Mouse (Mus musculus): Measurements from ENCODE around the gene Rpl22. TPM values are rescaled to one million over a fixed set of nuclear protein-coding genes. Genes with fewer than 3 reads are reported as not detected.

Gene Rpl22
- polyA plus RNA-seq, 1 experiment from 2014 or later: 276 TPM

GRCm38 (mm10) chr4:152351422-152352305, 26.1 kb downstream of the Rpl22 start:
- Histone ChIP-seq H3K9ac (ENCODE audit: low read length) (no peak overlapping the region), H3K36me3 (ENCODE audit: control insufficient read depth, insufficient read depth, low read length) (no peaks in the 10 kb centered on the region), H3K27ac (replicated peaks in 1 of 2; ENCODE audit: control insufficient read depth in 1 of 2, insufficient read depth in 1 of 2, low read depth in 2 of 2, low read length in 2 of 2) (no peak overlapping the region), H3K4me2 (ENCODE audit: low read length) (no peak overlapping the region), H3K4me1 (ENCODE audit: control insufficient read depth in 2 of 2, insufficient read depth in 2 of 2, low read length in 2 of 2) (no peaks in the 10 kb centered on the region), H3K9me3 (ENCODE audit: control insufficient read depth, low read length) (no peaks in the 10 kb centered on the region), H3K4me3 (ENCODE audit: control insufficient read depth in 1 of 2, insufficient read depth in 1 of 2, low read depth in 1 of 2, low read length in 2 of 2) (no peak overlapping the region), H3K27me3 (ENCODE audit: control insufficient read depth, insufficient read depth, low read length) (peaks cover 56% of the 10 kb centered on the region)
- WGBS: 12% methylated on average over 14 of the region's 14 CpGs
- ATAC-seq (ENCODE audit: insufficient number of reproducible peaks, insufficient read depth, low FRiP score, low read depth): no peak

- no peak for ATAC-seq (ENCODE audit: insufficient number of reproducible peaks, insufficient read depth, low FRiP score, low read depth)
- H3K27me3 ChIP-seq (ENCODE audit: control insufficient read depth, insufficient read depth, low read length): peaks cover 40% of the 10 kb centered on the region
- no peak overlapping the region for H3K4me3 ChIP-seq (ENCODE audit: control insufficient read depth in 1 of 2, insufficient read depth in 1 of 2, low read depth in 1 of 2, low read length in 2 of 2)
- no peaks in the 10 kb centered on the region for H3K9me3 ChIP-seq (ENCODE audit: control insufficient read depth, low read length)
- 73% methylated on average over 14 of the region's 14 CpGs for WGBS
- H3K36me3 ChIP-seq (ENCODE audit: control insufficient read depth, insufficient read depth, low read length): no peaks in the 10 kb centered on the region
- H3K9ac ChIP-seq (ENCODE audit: low read length): no peak overlapping the region
- no peak overlapping the region for H3K4me2 ChIP-seq (ENCODE audit: low read length)
- H3K27ac ChIP-seq (replicated peaks in 1 of 2; ENCODE audit: control insufficient read depth in 1 of 2, insufficient read depth in 1 of 2, low read depth in 2 of 2, low read length in 2 of 2): no peak overlapping the region
- H3K4me1 ChIP-seq (ENCODE audit: control insufficient read depth in 2 of 2, insufficient read depth in 2 of 2, low read length in 2 of 2): no peaks in the 10 kb centered on the region
These were observed 28.5 kb downstream of the Rpl22 start for GRCm38 (mm10) chr4:152353886-152354637.

GRCm38 (mm10) chr4:152355672-152356071, 30.1 kb downstream of the Rpl22 start:
- 61% methylated on average over 7 of the region's 7 CpGs for WGBS
- Histone ChIP-seq H3K36me3 (ENCODE audit: control insufficient read depth, insufficient read depth, low read length) (no peaks in the 10 kb centered on the region), H3K4me3 (ENCODE audit: control insufficient read depth in 1 of 2, insufficient read depth in 1 of 2, low read depth in 1 of 2, low read length in 2 of 2) (no peak overlapping the region), H3K4me2 (ENCODE audit: low read length) (no peak overlapping the region), H3K9me3 (ENCODE audit: control insufficient read depth, low read length) (no peaks in the 10 kb centered on the region), H3K27ac (replicated peaks in 1 of 2; ENCODE audit: control insufficient read depth in 1 of 2, insufficient read depth in 1 of 2, low read depth in 2 of 2, low read length in 2 of 2) (no peak overlapping the region), H3K4me1 (ENCODE audit: control insufficient read depth in 2 of 2, insufficient read depth in 2 of 2, low read length in 2 of 2) (peaks cover 0 to 2% of the 10 kb centered on the region in 2 experiments; a peak in 2 of 4 replicates), H3K9ac (ENCODE audit: low read length) (no peak overlapping the region), H3K27me3 (ENCODE audit: control insufficient read depth, insufficient read depth, low read length) (peaks cover 39% of the 10 kb centered on the region)
- no peak for ATAC-seq (ENCODE audit: insufficient number of reproducible peaks, insufficient read depth, low FRiP score, low read depth)

GRCm38 (mm10) chr4:152359700-152360099, 34.2 kb downstream of the Rpl22 start:
- no peak for ATAC-seq (ENCODE audit: insufficient number of reproducible peaks, insufficient read depth, low FRiP score, low read depth)

GRCm38 (mm10) chr4:152360855-152361254, 35.3 kb downstream of the Rpl22 start:
- Histone ChIP-seq H3K4me3 (ENCODE audit: control insufficient read depth in 1 of 2, insufficient read depth in 1 of 2, low read depth in 1 of 2, low read length in 2 of 2) (no peak overlapping the region), H3K27ac (replicated peaks in 1 of 2; ENCODE audit: control insufficient read depth in 1 of 2, insufficient read depth in 1 of 2, low read depth in 2 of 2, low read length in 2 of 2) (no peak overlapping the region), H3K9me3 (ENCODE audit: control insufficient read depth, low read length) (no peaks in the 10 kb centered on the region), H3K9ac (ENCODE audit: low read length) (no peak overlapping the region), H3K36me3 (ENCODE audit: control insufficient read depth, insufficient read depth, low read length) (no peaks in the 10 kb centered on the region), H3K4me2 (ENCODE audit: low read length) (peak overlapping the region; percentile 28), H3K27me3 (ENCODE audit: control insufficient read depth, insufficient read depth, low read length) (peaks cover 32% of the 10 kb centered on the region), H3K4me1 (ENCODE audit: control insufficient read depth in 2 of 2, insufficient read depth in 2 of 2, low read length in 2 of 2) (peaks cover 0 to 5% of the 10 kb centered on the region in 2 experiments; a peak in 2 of 4 replicates)
- ATAC-seq (ENCODE audit: insufficient number of reproducible peaks, insufficient read depth, low FRiP score, low read depth): no peak
- WGBS: 1% methylated on average over 24 of the region's 24 CpGs

More at GRCm38 (mm10) chr4:152359700-152360099, 34.2 kb downstream of the Rpl22 start:
- Histone ChIP-seq H3K27ac (replicated peaks in 1 of 2; ENCODE audit: control insufficient read depth in 1 of 2, insufficient read depth in 1 of 2, low read depth in 2 of 2, low read length in 2 of 2) (no peak overlapping the region), H3K9me3 (ENCODE audit: control insufficient read depth, low read length) (no peaks in the 10 kb centered on the region), H3K36me3 (ENCODE audit: control insufficient read depth, insufficient read depth, low read length) (no peaks in the 10 kb centered on the region), H3K4me1 (ENCODE audit: control insufficient read depth in 2 of 2, insufficient read depth in 2 of 2, low read length in 2 of 2) (peaks cover 0 to 5% of the 10 kb centered on the region in 2 experiments; a peak in 2 of 4 replicates), H3K27me3 (ENCODE audit: control insufficient read depth, insufficient read depth, low read length) (peaks cover 33% of the 10 kb centered on the region), H3K4me2 (ENCODE audit: low read length) (no peak overlapping the region), H3K4me3 (ENCODE audit: control insufficient read depth in 1 of 2, insufficient read depth in 1 of 2, low read depth in 1 of 2, low read length in 2 of 2) (no peak overlapping the region), H3K9ac (ENCODE audit: low read length) (no peak overlapping the region)
- WGBS: 6% methylated on average over 11 of the region's 11 CpGs

- 50% methylated on average over 9 of the region's 9 CpGs for WGBS
- peaks cover 27% of the 10 kb centered on the region for H3K27me3 ChIP-seq (ENCODE audit: control insufficient read depth, insufficient read depth, low read length)
- H3K4me1 ChIP-seq (ENCODE audit: control insufficient read depth in 2 of 2, insufficient read depth in 2 of 2, low read length in 2 of 2): peaks cover 0 to 5% of the 10 kb centered on the region in 2 experiments; a peak in 2 of 4 replicates
- H3K4me3 ChIP-seq (ENCODE audit: control insufficient read depth in 1 of 2, insufficient read depth in 1 of 2, low read depth in 1 of 2, low read length in 2 of 2): no peak overlapping the region
- H3K4me2 ChIP-seq (ENCODE audit: low read length): no peak overlapping the region
- no peaks in the 10 kb centered on the region for H3K9me3 ChIP-seq (ENCODE audit: control insufficient read depth, low read length)
- H3K9ac ChIP-seq (ENCODE audit: low read length): no peak overlapping the region
- H3K36me3 ChIP-seq (ENCODE audit: control insufficient read depth, insufficient read depth, low read length): no peaks in the 10 kb centered on the region
- ATAC-seq (ENCODE audit: insufficient number of reproducible peaks, insufficient read depth, low FRiP score, low read depth): no peak
- H3K27ac ChIP-seq (replicated peaks in 1 of 2; ENCODE audit: control insufficient read depth in 1 of 2, insufficient read depth in 1 of 2, low read depth in 2 of 2, low read length in 2 of 2): no peak overlapping the region
These were observed 36.6 kb downstream of the Rpl22 start for GRCm38 (mm10) chr4:152362180-152362579.

GRCm38 (mm10) chr4:152365228-152365627, 39.7 kb downstream of the Rpl22 start:
- Histone ChIP-seq H3K27ac (replicated peaks in 1 of 2; ENCODE audit: control insufficient read depth in 1 of 2, insufficient read depth in 1 of 2, low read depth in 2 of 2, low read length in 2 of 2) (no peak overlapping the region), H3K9ac (ENCODE audit: low read length) (no peak overlapping the region), H3K27me3 (ENCODE audit: control insufficient read depth, insufficient read depth, low read length) (peaks cover 15% of the 10 kb centered on the region), H3K4me3 (ENCODE audit: control insufficient read depth in 1 of 2, insufficient read depth in 1 of 2, low read depth in 1 of 2, low read length in 2 of 2) (no peak overlapping the region), H3K9me3 (ENCODE audit: control insufficient read depth, low read length) (no peaks in the 10 kb centered on the region), H3K4me1 (ENCODE audit: control insufficient read depth in 2 of 2, insufficient read depth in 2 of 2, low read length in 2 of 2) (peaks cover 0 to 5% of the 10 kb centered on the region in 2 experiments; a peak in 2 of 4 replicates), H3K36me3 (ENCODE audit: control insufficient read depth, insufficient read depth, low read length) (no peaks in the 10 kb centered on the region), H3K4me2 (ENCODE audit: low read length) (no peak overlapping the region)
- WGBS: 65% methylated on average over 7 of the region's 7 CpGs
- no peak for ATAC-seq (ENCODE audit: insufficient number of reproducible peaks, insufficient read depth, low FRiP score, low read depth)

All from heart, embryonic 14.5 days (tissue).